Mouse (Mus musculus) hindbrain, embryonic 11.5 days (tissue): ENCODE data around the gene Sox1. TPM values are rescaled to one million over a fixed set of nuclear protein-coding genes. Genes with fewer than 3 reads are reported as not detected.

Experiments used
- ATAC-seq: fragments of 200-750 bp; cut with Nextera tagmentation; 2 replicates; pipeline ENCODE4 v1.8.0; 2017; ENCODE audit warnings: mild to moderate bottlenecking, moderate TSS enrichment, moderate library complexity; ENCODE audit not compliant: low FRiP score
- DNase-seq: peaks from one replicate; pipeline ENCODE4 v3.0.0-alpha.2; 2015; ENCODE audit warnings: low spot score
- H3K27ac ChIP-seq: fragments of 300-500 bp; sonication (generic); 2 replicates; pipeline ENCODE4 v1.5.1; 2014; ENCODE audit warnings: mild to moderate bottlenecking, low read depth, low read length
- H3K27me3 ChIP-seq: fragments of 300-500 bp; sonication (generic); 2 replicates; pipeline ENCODE4 v1.6.1; 2014; ENCODE audit warnings: mild to moderate bottlenecking, low read length, moderate library complexity, mixed read lengths; ENCODE audit not compliant: control insufficient read depth, insufficient read depth
- H3K36me3 ChIP-seq: fragments of 300-500 bp; sonication (generic); 2 replicates; pipeline ENCODE4 v1.6.1; 2014; ENCODE audit warnings: mild to moderate bottlenecking, low read length, moderate library complexity, mixed read lengths; ENCODE audit not compliant: control insufficient read depth, insufficient read depth
- H3K4me1 ChIP-seq: fragments of 300-500 bp; sonication (generic); replicated peaks from 2 replicates; pipeline ENCODE4 v1.6.1; 2014; ENCODE audit warnings: low read length, mixed read lengths; ENCODE audit not compliant: control insufficient read depth, insufficient read depth
- H3K4me2 ChIP-seq: fragments of 300-500 bp; sonication (generic); replicated peaks from 2 replicates; pipeline ENCODE4 v1.6.1; 2014; ENCODE audit warnings: mild to moderate bottlenecking, low read depth, low read length
- H3K4me3 ChIP-seq: fragments of 300-500 bp; sonication (generic); 2 replicates; pipeline ENCODE4 v1.5.1; 2014; ENCODE audit warnings: low read depth, low read length
- H3K9ac ChIP-seq: fragments of 300-500 bp; sonication (generic); 2 replicates; pipeline ENCODE4 v1.6.1; 2014; ENCODE audit warnings: low read depth, low read length
- H3K9me3 ChIP-seq: fragments of 300-500 bp; sonication (generic); 2 replicates; pipeline ENCODE4 v1.6.1; 2016; ENCODE audit warnings: low read length; ENCODE audit not compliant: control insufficient read depth
- WGBS: fragments of 180-500 bp; shearing (Covaris S2); extraction: QIAGEN DNeasy Blood & Tissue Kit; methylation state at CpG from one replicate; pipeline ENCODE4 v1.1.7; 2014; 5-methylcytosine and 5-hydroxymethylcytosine counted together
- polyA plus RNA-seq: library from polyadenylated mRNA; unstranded; fragments of >200 nt; fragmentation: Nextera tagmentation; extraction: Ambion mirVana; gene quantifications from 2 replicates; pipeline ENCODE4 v1.2.1, GENCODE M21; 2014

The Sox1 gene
- polyA plus RNA-seq, 1 experiment from 2014 or later: 5.5 TPM

GRCm38 (mm10) chr8:12392801-12393200 is 2.3 kb upstream of the Sox1 start:
- Histone ChIP-seq H3K9me3 (no peaks in the 10 kb centered on the region), H3K27ac (no peak overlapping the region), H3K27me3 (peaks cover 62% of the 10 kb centered on the region), H3K4me3 (no peak overlapping the region), H3K4me1 (no peaks in the 10 kb centered on the region; the same call in 1 of the 2 replicates), H3K9ac (no peak overlapping the region), H3K4me2 (no peak overlapping the region), H3K36me3 (no peaks in the 10 kb centered on the region)
- 28% methylated on average over 1 of the region's 1 CpGs for WGBS
- DNase-seq (peak; percentile 10), ATAC-seq (no peak)

GRCm38 (mm10) chr8:12394385-12395000 is 602 bp upstream of the Sox1 start:
- Histone ChIP-seq H3K4me1 (no peaks in the 10 kb centered on the region; the same call in 1 of the 2 replicates), H3K4me2 (peak overlapping the region; percentile 62), H3K36me3 (no peaks in the 10 kb centered on the region), H3K4me3 (peak overlapping the region; percentile 78), H3K27ac (peak overlapping the region; percentile 94), H3K9me3 (no peaks in the 10 kb centered on the region), H3K27me3 (peaks cover 47% of the 10 kb centered on the region), H3K9ac (peak overlapping the region; percentile 57)
- no peak for ATAC-seq
- under 1% methylated on average over 22 of the region's 22 CpGs for WGBS
- no peak for DNase-seq

- Histone ChIP-seq H3K4me2 (peak overlapping the region; percentile 62), H3K27me3 (peaks cover 44% of the 10 kb centered on the region), H3K27ac (peak overlapping the region; percentile 94), H3K9me3 (no peaks in the 10 kb centered on the region), H3K4me1 (peaks cover 7% of the 10 kb centered on the region), H3K4me3 (peak overlapping the region; percentile 78), H3K9ac (peak overlapping the region; percentile 94), H3K36me3 (no peaks in the 10 kb centered on the region)
- WGBS: under 1% methylated on average over 79 of the region's 118 CpGs
- ATAC-seq: no peak
- DNase-seq: peak; percentile 75
These were observed 1.6 kb downstream of the Sox1 start for GRCm38 (mm10) chr8:12396501-12397345.

- DNase-seq (peak; percentile 70), ATAC-seq (no peak)
- Histone ChIP-seq H3K9ac (peak overlapping the region; percentile 94), H3K9me3 (no peaks in the 10 kb centered on the region), H3K36me3 (no peaks in the 10 kb centered on the region), H3K4me2 (peak overlapping the region; percentile 62), H3K4me3 (peak overlapping the region; percentile 78), H3K27ac (peak overlapping the region; percentile 94), H3K27me3 (peaks cover 44% of the 10 kb centered on the region), H3K4me1 (peaks cover 13% of the 10 kb centered on the region)
- under 1% methylated on average over 59 of the region's 59 CpGs for WGBS
These were observed 2.3 kb downstream of the Sox1 start for GRCm38 (mm10) chr8:12397346-12397925.

GRCm38 (mm10) chr8:12398011-12398945 is 3.2 kb downstream of the Sox1 start:
- no peak for ATAC-seq
- Histone ChIP-seq H3K4me2 (peak overlapping the region; percentile 62), H3K4me1 (peaks cover 20% of the 10 kb centered on the region)

GRCm38 (mm10) chr8:12399421-12400205 is 4.5 kb downstream of the Sox1 start:
- under 1% methylated on average over 5 of the region's 5 CpGs for WGBS
- Histone ChIP-seq H3K27ac (peak overlapping the region; percentile 90), H3K36me3 (no peaks in the 10 kb centered on the region), H3K4me2 (peak overlapping the region; percentile 78), H3K4me3 (peak overlapping the region; percentile 40), H3K9me3 (no peaks in the 10 kb centered on the region), H3K9ac (peak overlapping the region; percentile 71), H3K27me3 (peaks cover 40% of the 10 kb centered on the region), H3K4me1 (peaks cover 21% of the 10 kb centered on the region)
- DNase-seq: peak; percentile 55
- no peak for ATAC-seq

More at GRCm38 (mm10) chr8:12398011-12398945, 3.2 kb downstream of the Sox1 start:
- Histone ChIP-seq H3K27ac (peak overlapping the region; percentile 94; the same call in 1 of the 2 replicates), H3K9ac (peak overlapping the region; percentile 94), H3K4me3 (peak overlapping the region; percentile 78), H3K27me3 (peaks cover 38% of the 10 kb centered on the region), H3K36me3 (no peaks in the 10 kb centered on the region), H3K9me3 (no peaks in the 10 kb centered on the region)
- DNase-seq: peak; percentile 65
- 2% methylated on average over 21 of the region's 21 CpGs for WGBS

GRCm38 (mm10) chr8:12400611-12401390 is 5.7 kb downstream of the Sox1 start:
- DNase-seq (peak; percentile 76), ATAC-seq (peak; percentile 72)
- no peaks in the 10 kb centered on the region for H3K36me3 ChIP-seq
- peak overlapping the region; percentile 90 for H3K27ac ChIP-seq
- peak overlapping the region; percentile 78 for H3K4me2 ChIP-seq
- WGBS: under 1% methylated on average over 39 of the region's 44 CpGs
- H3K9ac ChIP-seq: peak overlapping the region; percentile 71
- peak overlapping the region; percentile 40 for H3K4me3 ChIP-seq
- H3K9me3 ChIP-seq: no peaks in the 10 kb centered on the region
- peaks cover 39% of the 10 kb centered on the region for H3K27me3 ChIP-seq
- peaks cover 21% of the 10 kb centered on the region for H3K4me1 ChIP-seq
